Mouse (Mus musculus): ENCODE measurements around the gene Rasgrp1. TPM values are rescaled to one million over a fixed set of nuclear protein-coding genes. Genes with fewer than 3 reads are reported as not detected.

Gene Rasgrp1
- polyA plus RNA-seq, 1 experiment from 2014 or later: 2.3 TPM

DNA sequence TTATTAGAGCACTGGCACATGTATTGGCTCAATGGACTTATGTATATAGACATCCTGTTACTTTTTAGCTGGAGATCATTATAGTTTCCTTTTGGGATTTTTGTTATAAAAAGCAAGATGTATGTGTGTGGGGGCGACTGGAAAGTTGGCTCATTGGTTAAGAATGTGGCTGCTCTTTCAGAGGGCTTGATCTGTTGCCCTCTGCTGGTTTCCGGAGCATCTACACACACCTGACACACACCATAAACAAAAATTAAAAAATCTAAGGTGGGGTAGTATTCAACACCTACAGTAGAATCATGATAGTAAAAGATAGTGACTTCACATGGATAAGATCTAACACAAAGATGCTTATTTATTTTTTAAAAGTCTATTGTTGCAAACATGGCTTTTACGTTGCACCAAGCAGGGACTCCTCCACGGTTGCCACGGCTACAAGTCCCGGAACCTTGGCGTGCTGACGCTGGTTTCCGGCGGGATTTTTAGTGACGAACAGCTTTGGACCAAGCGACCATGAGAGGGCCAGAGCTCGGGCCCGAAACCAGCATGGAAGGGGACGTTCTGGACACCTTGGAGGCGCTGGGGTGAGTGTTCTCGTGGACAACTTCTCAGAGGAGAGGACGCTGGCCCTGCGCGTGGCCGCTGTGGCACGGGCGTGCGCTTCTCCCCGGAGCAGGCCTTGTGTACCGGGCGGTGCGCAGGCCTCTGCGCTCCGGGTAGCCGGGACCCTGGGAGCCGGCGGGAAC lies 93.4 kb downstream of the Rasgrp1 start, which contains the start of gene Fam98b:
Gene Fam98b, plus strand, starts transcription at position 485 of the 746 bp plus-strand sequence.
- under 1% methylated on average over 33 of the region's 33 CpGs for WGBS
- peak within 1 kb of the TSS; percentile 84 for H3K27ac ChIP-seq (ENCODE audit: low read length)
- peak within 1 kb of the TSS; percentile 93 for H3K4me3 ChIP-seq (ENCODE audit: low read depth, low read length)
- H3K4me1 ChIP-seq (ENCODE audit: control insufficient read depth, insufficient read depth, low read length): no peaks in the 10 kb centered on the region
- H3K9me3 ChIP-seq (ENCODE audit: control insufficient read depth, low read depth, low read length): no peaks in the 10 kb centered on the region
- ATAC-seq (ENCODE audit: insufficient number of reproducible peaks, insufficient read depth, low FRiP score, low read depth): peak; percentile 92
- peak within 1 kb of the TSS; percentile 92 for H3K9ac ChIP-seq (replicated peaks; ENCODE audit: low read depth, low read length)
- H3K4me2 ChIP-seq (replicated peaks; ENCODE audit: low read depth, low read length): peak within 1 kb of the TSS; percentile 82
- no peaks in the 10 kb centered on the region for H3K36me3 ChIP-seq (ENCODE audit: control insufficient read depth, insufficient read depth, low read length)
- no peaks in the 10 kb centered on the region for H3K27me3 ChIP-seq (ENCODE audit: control insufficient read depth, insufficient read depth, low read length)

DNA sequence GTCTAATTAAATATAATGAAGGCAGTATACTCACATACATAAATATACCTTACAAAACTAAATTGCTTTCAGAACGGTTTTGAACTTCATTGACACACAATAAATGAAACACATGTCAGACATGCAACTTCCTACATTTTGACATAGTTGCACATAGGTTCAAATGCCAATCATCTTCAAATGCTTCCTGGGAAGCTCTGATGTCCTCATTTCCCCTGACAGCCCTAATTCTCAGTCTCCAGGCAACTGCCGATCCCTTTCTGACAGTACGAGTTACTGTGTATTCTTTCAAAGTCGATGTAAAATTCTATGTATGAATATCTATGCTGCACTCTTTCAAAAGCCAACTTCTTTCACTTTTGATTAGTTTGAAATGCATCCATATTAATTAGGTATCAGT lies 100.8 kb downstream of the Rasgrp1 start:
- H3K9ac ChIP-seq (replicated peaks; ENCODE audit: low read depth, low read length): no peak overlapping the region
- H3K9me3 ChIP-seq (ENCODE audit: control insufficient read depth, low read depth, low read length): no peaks in the 10 kb centered on the region
- no peak overlapping the region for H3K27ac ChIP-seq (ENCODE audit: low read length)
- no peak overlapping the region for H3K4me2 ChIP-seq (replicated peaks; ENCODE audit: low read depth, low read length)
- no peak overlapping the region for H3K4me3 ChIP-seq (ENCODE audit: low read depth, low read length)
- H3K36me3 ChIP-seq (ENCODE audit: control insufficient read depth, insufficient read depth, low read length): no peaks in the 10 kb centered on the region
- H3K27me3 ChIP-seq (ENCODE audit: control insufficient read depth, insufficient read depth, low read length): no peaks in the 10 kb centered on the region
- no peaks in the 10 kb centered on the region for H3K4me1 ChIP-seq (ENCODE audit: control insufficient read depth, insufficient read depth, low read length)
- no peak for ATAC-seq (ENCODE audit: insufficient number of reproducible peaks, insufficient read depth, low FRiP score, low read depth)
- WGBS: 78% methylated on average over 4 of the region's 4 CpGs

DNA sequence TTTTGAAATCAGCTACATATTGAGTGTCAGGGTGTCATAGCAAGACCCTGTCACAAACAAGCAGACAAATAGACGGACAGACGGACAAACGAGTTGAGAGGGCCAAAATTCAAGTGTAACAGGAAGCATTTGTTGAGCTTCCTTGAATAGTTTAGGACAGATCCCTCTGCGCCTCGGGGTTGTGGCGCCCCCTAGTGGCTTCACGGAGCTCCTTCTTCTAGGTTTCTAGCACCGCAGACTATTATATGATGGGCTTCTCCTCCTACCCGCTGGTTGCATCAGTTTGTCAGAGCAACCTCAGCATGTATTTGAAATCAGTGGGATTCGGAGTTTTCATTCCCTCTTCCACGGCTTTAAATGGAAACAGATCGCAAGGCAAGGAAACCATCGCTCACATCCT lies 111.5 kb downstream of the Rasgrp1 start:
- 0 out of 2 replicates have a peak, but pooled peaks have one; percentile 58 for ATAC-seq (ENCODE audit: insufficient number of reproducible peaks, insufficient read depth, low FRiP score, low read depth)
- no peaks in the 10 kb centered on the region for H3K4me1 ChIP-seq (ENCODE audit: control insufficient read depth, insufficient read depth, low read length)
- no peak overlapping the region for H3K9ac ChIP-seq (replicated peaks; ENCODE audit: low read depth, low read length)
- WGBS: 6% methylated on average over 13 of the region's 13 CpGs
- no peak overlapping the region for H3K27ac ChIP-seq (ENCODE audit: low read length)
- no peak overlapping the region for H3K4me3 ChIP-seq (ENCODE audit: low read depth, low read length)
- H3K9me3 ChIP-seq (ENCODE audit: control insufficient read depth, low read depth, low read length): no peaks in the 10 kb centered on the region
- H3K27me3 ChIP-seq (ENCODE audit: control insufficient read depth, insufficient read depth, low read length): no peaks in the 10 kb centered on the region
- no peaks in the 10 kb centered on the region for H3K36me3 ChIP-seq (ENCODE audit: control insufficient read depth, insufficient read depth, low read length)
- no peak overlapping the region for H3K4me2 ChIP-seq (replicated peaks; ENCODE audit: low read depth, low read length)

DNA sequence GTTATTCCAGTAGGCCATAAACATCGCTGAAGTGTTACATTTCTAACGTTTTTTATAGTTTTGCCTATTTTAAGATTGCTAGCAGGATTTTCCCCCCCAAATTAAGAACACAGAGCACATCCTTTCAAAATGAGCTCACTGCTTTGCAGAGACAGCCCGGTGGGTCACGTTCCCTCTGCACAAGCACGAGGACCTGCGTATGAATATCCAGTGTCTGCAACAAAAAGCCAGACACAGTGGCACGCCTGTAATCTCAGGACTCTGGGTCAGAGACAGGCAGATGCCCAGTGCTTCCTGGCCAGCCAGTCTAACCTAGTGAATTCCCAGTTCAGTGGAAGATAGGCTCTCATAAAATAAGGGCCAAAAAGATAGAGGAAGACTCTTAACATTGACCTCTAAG lies 112.5 kb downstream of the Rasgrp1 start:
- H3K4me1 ChIP-seq (ENCODE audit: control insufficient read depth, insufficient read depth, low read length): no peaks in the 10 kb centered on the region
- H3K9ac ChIP-seq (replicated peaks; ENCODE audit: low read depth, low read length): no peak overlapping the region
- H3K36me3 ChIP-seq (ENCODE audit: control insufficient read depth, insufficient read depth, low read length): no peaks in the 10 kb centered on the region
- H3K27me3 ChIP-seq (ENCODE audit: control insufficient read depth, insufficient read depth, low read length): no peaks in the 10 kb centered on the region
- no peak overlapping the region for H3K4me3 ChIP-seq (ENCODE audit: low read depth, low read length)
- no peaks in the 10 kb centered on the region for H3K9me3 ChIP-seq (ENCODE audit: control insufficient read depth, low read depth, low read length)
- no peak overlapping the region for H3K4me2 ChIP-seq (replicated peaks; ENCODE audit: low read depth, low read length)
- ATAC-seq (ENCODE audit: insufficient number of reproducible peaks, insufficient read depth, low FRiP score, low read depth): no peak
- 81% methylated on average over 7 of the region's 7 CpGs for WGBS
- no peak overlapping the region for H3K27ac ChIP-seq (ENCODE audit: low read length)

Other genes with a start within 250 kb of the Rasgrp1 start
- 18.0 and 19.1 TPM in 2 replicates for gene Spred1, start 221.6 kb downstream of the Rasgrp1 start, polyA plus RNA-seq (2014; fragmentation: Nextera tagmentation; extraction: Ambion mirVana)
- 12.2 and 13.2 TPM in 2 replicates for gene Fam98b, start 93.3 kb downstream of the Rasgrp1 start, polyA plus RNA-seq (2014; fragmentation: Nextera tagmentation; extraction: Ambion mirVana)